Mouse (Mus musculus) kidney, embryonic 15.5 days (tissue): ENCODE measurements around the gene Adk. TPM values are rescaled to one million over a fixed set of nuclear protein-coding genes. Genes with fewer than 3 reads are reported as not detected.

ENCODE experiments used
- ATAC-seq: fragments of 200-750 bp; cut with Nextera tagmentation; replicated peaks from 2 replicates; pipeline ENCODE4 v1.8.0; 2017; ENCODE audit warnings: moderate TSS enrichment; ENCODE audit not compliant: low FRiP score
- H3K27ac ChIP-seq: fragments of 300-500 bp; sonication (generic); 2 replicates; pipeline ENCODE4 v1.5.1; 2015; ENCODE audit warnings: mild to moderate bottlenecking, inconsistent platforms
- H3K27me3 ChIP-seq: fragments of 300-500 bp; sonication (generic); 2 replicates; pipeline ENCODE4 v1.6.1; 2015; ENCODE audit warnings: inconsistent platforms
- H3K36me3 ChIP-seq: fragments of 300-500 bp; sonication (generic); 2 replicates; pipeline ENCODE4 v1.6.1; 2015; ENCODE audit warnings: inconsistent platforms
- H3K4me1 ChIP-seq: fragments of 300-500 bp; sonication (generic); 2 replicates; pipeline ENCODE4 v1.6.1; 2015; ENCODE audit warnings: inconsistent platforms
- H3K4me2 ChIP-seq: fragments of 300-500 bp; sonication (generic); 2 replicates; pipeline ENCODE4 v1.6.1; 2015; ENCODE audit warnings: moderate library complexity, mild to moderate bottlenecking, inconsistent platforms
- H3K4me3 ChIP-seq: fragments of 300-500 bp; sonication (generic); replicated peaks from 2 replicates; pipeline ENCODE4 v1.5.1; 2015; ENCODE audit warnings: mild to moderate bottlenecking, inconsistent platforms
- H3K9ac ChIP-seq: fragments of 300-500 bp; sonication (generic); 2 replicates; pipeline ENCODE4 v1.6.1; 2015; ENCODE audit warnings: mild to moderate bottlenecking, inconsistent platforms
- H3K9me3 ChIP-seq: fragments of 300-500 bp; sonication (generic); replicated peaks from 2 replicates; pipeline ENCODE4 v1.6.1; 2016; ENCODE audit warnings: inconsistent platforms
- WGBS: fragments of 180-500 bp; shearing (Covaris S2); methylation state at CpG from one replicate; pipeline ENCODE4 v1.1.7; 2015; ENCODE audit warnings: mixed read lengths; 5-methylcytosine and 5-hydroxymethylcytosine counted together
- polyA plus RNA-seq: library from polyadenylated mRNA; unstranded; fragments of >200 nt; fragmentation: Nextera tagmentation; extraction: Ambion mirVana; gene quantifications from 2 replicates; pipeline ENCODE4 v1.2.1, GENCODE M21; 2015

Gene Adk
- polyA plus RNA-seq, 1 experiment from 2014 or later, result 156 TPM

GRCm38 (mm10) chr14:21143406-21144115, 91.2 kb downstream of the Adk start:
- 46% methylated on average over 8 of the region's 8 CpGs for WGBS
- Histone ChIP-seq H3K36me3 (no peaks in the 10 kb centered on the region), H3K4me3 (no peak overlapping the region), H3K4me1 (peaks cover 9% of the 10 kb centered on the region; the same call in 1 of the 2 replicates), H3K4me2 (no peak overlapping the region), H3K27ac (0 out of 2 replicates have a peak overlapping the region, but pooled peaks have one; percentile 39), H3K27me3 (no peaks in the 10 kb centered on the region), H3K9me3 (no peaks in the 10 kb centered on the region), H3K9ac (no peak overlapping the region)
- no peak; the same call in 1 of the 2 replicates for ATAC-seq

- H3K36me3 ChIP-seq, result no peaks in the 10 kb centered on the region
- no peak overlapping the region for H3K9ac ChIP-seq
- 94% methylated on average over 1 of the region's 1 CpGs for WGBS
- no peaks in the 10 kb centered on the region for H3K27me3 ChIP-seq
- no peak for ATAC-seq
- peaks cover 9% of the 10 kb centered on the region; the same call in 1 of the 2 replicates for H3K4me1 ChIP-seq
- no peaks in the 10 kb centered on the region for H3K9me3 ChIP-seq
- H3K27ac ChIP-seq, result no peak overlapping the region
- no peak overlapping the region for H3K4me3 ChIP-seq
- H3K4me2 ChIP-seq, result no peak overlapping the region
Observed at GRCm38 (mm10) chr14:21147171-21147570, 94.8 kb downstream of the Adk start.

- H3K4me1 ChIP-seq, result no peaks in the 10 kb centered on the region
- no peaks in the 10 kb centered on the region for H3K36me3 ChIP-seq
- no peaks in the 10 kb centered on the region for H3K9me3 ChIP-seq
- no peaks in the 10 kb centered on the region for H3K27me3 ChIP-seq
- no peak overlapping the region for H3K9ac ChIP-seq
- no peak overlapping the region for H3K4me2 ChIP-seq
- H3K27ac ChIP-seq, result no peak overlapping the region
- WGBS, result 67% methylated on average over 4 of the region's 4 CpGs
- ATAC-seq, result no peak
- H3K4me3 ChIP-seq, result no peak overlapping the region
Observed at GRCm38 (mm10) chr14:21150301-21150700, 97.9 kb downstream of the Adk start.

- H3K4me1 ChIP-seq, result no peaks in the 10 kb centered on the region
- H3K36me3 ChIP-seq, result no peaks in the 10 kb centered on the region
- no peaks in the 10 kb centered on the region for H3K27me3 ChIP-seq
- H3K27ac ChIP-seq, result no peak overlapping the region
- H3K4me3 ChIP-seq, result no peak overlapping the region
- WGBS, result 55% methylated on average over 6 of the region's 6 CpGs
- H3K9ac ChIP-seq, result no peak overlapping the region
- H3K9me3 ChIP-seq, result no peaks in the 10 kb centered on the region
- H3K4me2 ChIP-seq, result no peak overlapping the region
- no peak for ATAC-seq
Observed at GRCm38 (mm10) chr14:21152055-21152454, 99.7 kb downstream of the Adk start.

- WGBS, result 89% methylated on average over 10 of the region's 10 CpGs
- no peak for ATAC-seq
Observed at GRCm38 (mm10) chr14:21165706-21166105, 113.3 kb downstream of the Adk start.

GRCm38 (mm10) chr14:21166114-21166513, 113.7 kb downstream of the Adk start:
- Histone ChIP-seq H3K4me1 (no peaks in the 10 kb centered on the region), H3K9me3 (no peaks in the 10 kb centered on the region), H3K36me3 (no peaks in the 10 kb centered on the region), H3K9ac (no peak overlapping the region), H3K4me2 (no peak overlapping the region), H3K4me3 (no peak overlapping the region), H3K27me3 (no peaks in the 10 kb centered on the region), H3K27ac (no peak overlapping the region)
- no peak for ATAC-seq
- WGBS, result 96% methylated on average over 3 of the region's 3 CpGs

More at GRCm38 (mm10) chr14:21165706-21166105, 113.3 kb downstream of the Adk start:
- H3K4me1 ChIP-seq, result no peaks in the 10 kb centered on the region
- no peak overlapping the region for H3K27ac ChIP-seq
- H3K9ac ChIP-seq, result no peak overlapping the region
- no peaks in the 10 kb centered on the region for H3K9me3 ChIP-seq
- H3K4me2 ChIP-seq, result no peak overlapping the region
- no peak overlapping the region for H3K4me3 ChIP-seq
- H3K27me3 ChIP-seq, result no peaks in the 10 kb centered on the region
- no peaks in the 10 kb centered on the region for H3K36me3 ChIP-seq

- no peak overlapping the region for H3K27ac ChIP-seq
- ATAC-seq, result no peak
- H3K4me1 ChIP-seq, result no peaks in the 10 kb centered on the region
- H3K4me2 ChIP-seq, result no peak overlapping the region
- H3K4me3 ChIP-seq, result no peak overlapping the region
- H3K9ac ChIP-seq, result no peak overlapping the region
- no peaks in the 10 kb centered on the region for H3K9me3 ChIP-seq
- 91% methylated on average over 1 of the region's 1 CpGs for WGBS
- no peaks in the 10 kb centered on the region for H3K27me3 ChIP-seq
- no peaks in the 10 kb centered on the region for H3K36me3 ChIP-seq
Observed at GRCm38 (mm10) chr14:21173973-21174745, 121.8 kb downstream of the Adk start.

- WGBS, result 70% methylated on average over 2 of the region's 2 CpGs
- ATAC-seq, result no peak
- no peaks in the 10 kb centered on the region for H3K9me3 ChIP-seq
Observed at GRCm38 (mm10) chr14:21174804-21175203, 122.4 kb downstream of the Adk start.

GRCm38 (mm10) chr14:21177781-21178180, 125.4 kb downstream of the Adk start:
- whole genome bisulfite sequencing, result 70% methylated on average over 2 of the region's 2 CpGs
- Histone ChIP-seq H3K9me3 (no peaks in the 10 kb centered on the region), H3K9ac (no peak overlapping the region), H3K4me1 (no peaks in the 10 kb centered on the region), H3K4me2 (no peak overlapping the region), H3K36me3 (no peaks in the 10 kb centered on the region), H3K27me3 (no peaks in the 10 kb centered on the region), H3K4me3 (no peak overlapping the region), H3K27ac (no peak overlapping the region)
- ATAC-seq, result no peak

More at GRCm38 (mm10) chr14:21174804-21175203, 122.4 kb downstream of the Adk start:
- Histone ChIP-seq H3K9ac (no peak overlapping the region), H3K27me3 (no peaks in the 10 kb centered on the region), H3K4me2 (no peak overlapping the region), H3K27ac (no peak overlapping the region), H3K4me1 (no peaks in the 10 kb centered on the region), H3K36me3 (no peaks in the 10 kb centered on the region), H3K4me3 (no peak overlapping the region)

GRCm38 (mm10) chr14:21178356-21178755, 126.0 kb downstream of the Adk start:
- Histone ChIP-seq H3K27me3 (no peaks in the 10 kb centered on the region), H3K4me2 (no peak overlapping the region), H3K27ac (no peak overlapping the region), H3K36me3 (no peaks in the 10 kb centered on the region), H3K4me3 (no peak overlapping the region), H3K4me1 (no peaks in the 10 kb centered on the region), H3K9me3 (no peaks in the 10 kb centered on the region), H3K9ac (no peak overlapping the region)
- no peak for ATAC-seq
- WGBS, result 90% methylated on average over 6 of the region's 6 CpGs

- WGBS, result 59% methylated on average over 3 of the region's 3 CpGs
- no peak overlapping the region for H3K27ac ChIP-seq
- no peak overlapping the region for H3K9ac ChIP-seq
- ATAC-seq, result no peak
- H3K27me3 ChIP-seq, result no peaks in the 10 kb centered on the region
- no peaks in the 10 kb centered on the region for H3K4me1 ChIP-seq
- H3K9me3 ChIP-seq, result no peaks in the 10 kb centered on the region
- no peak overlapping the region for H3K4me2 ChIP-seq
- no peak overlapping the region for H3K4me3 ChIP-seq
- H3K36me3 ChIP-seq, result no peaks in the 10 kb centered on the region
Observed at GRCm38 (mm10) chr14:21181053-21181452, 128.7 kb downstream of the Adk start.

- Histone ChIP-seq H3K36me3 (no peaks in the 10 kb centered on the region), H3K9me3 (no peaks in the 10 kb centered on the region), H3K27me3 (no peaks in the 10 kb centered on the region), H3K4me3 (no peak overlapping the region), H3K4me1 (no peaks in the 10 kb centered on the region), H3K9ac (no peak overlapping the region), H3K4me2 (no peak overlapping the region), H3K27ac (no peak overlapping the region)
- WGBS, result 58% methylated on average over 6 of the region's 6 CpGs
- no peak for ATAC-seq
Observed at GRCm38 (mm10) chr14:21191966-21192365, 139.6 kb downstream of the Adk start.
